Mouse (Mus musculus) liver, embryonic 14.5 days (tissue): Measurements from ENCODE around the gene Ccdc188.

Experiments
- CTCF ChIP-seq: IDR thresholded peaks from 2 replicates; pipeline ENCODE4 v1.5.1; 2016; ENCODE audit warnings: antibody characterized with exemption, low read depth, control low read depth
- EP300 ChIP-seq: IDR thresholded peaks from 2 replicates; pipeline ENCODE4 v1.6.1; 2016; ENCODE audit warnings: antibody characterized with exemption, low read depth

GRCm38 (mm10) chr16:18227187-18227586 is 9.5 kb downstream of the Ccdc188 start:
- TF ChIP-seq CTCF (no peak), EP300 (no peak)
